ENCODE assay signal across 1 mouse cellular context in genomic region chr2:25228431-25228889, GRCm38 (mm10).
A peak's percentile ranks its signal among the peaks of the same experiment; 100 is the strongest.
TF ChIP-seq lines count a peak whose summit lies in the region.

No protein-coding gene starts in this region.

TF ChIP-seq in CH12.LX, 34 proteins besides CTCF, POLR2A, EP300 and RAD21:
- TF ChIP-seq NELFE (IDR thresholded peaks at IDR 0.05; ENCODE audit: low read depth, low read length) (peak; percentile 40), NRF1 (IDR thresholded peaks at IDR 0.05; ENCODE audit: low read depth, low read length) (0 out of 2 replicates have a peak, but pooled peaks have one; percentile 7), CHD2 (IDR thresholded peaks at IDR 0.05; ENCODE audit: low read length) (0 out of 2 replicates have a peak, but pooled peaks have one; percentile 40), TCF12 (IDR thresholded peaks at IDR 0.05; ENCODE audit: low read depth, low read length) (peak; percentile 30; the same call in 1 of the 2 replicates), SIN3A (IDR thresholded peaks at IDR 0.05; ENCODE audit: low read length) (0 out of 2 replicates have a peak, but pooled peaks have one; percentile 66), E2F4 (IDR thresholded peaks at IDR 0.05; ENCODE audit: insufficient replicate concordance, low read depth, low read length) (no peak), UBTF (IDR thresholded peaks at IDR 0.05; ENCODE audit: low read depth, low read length) (0 out of 2 replicates have a peak, but pooled peaks have one; percentile 54), RCOR1 (conservative IDR thresholded peaks at IDR 0.05; ENCODE audit: low read depth, low read length) (no peak), MEF2A (IDR thresholded peaks at IDR 0.05; ENCODE audit: borderline replicate concordance, low read depth, low read length) (0 out of 2 replicates have a peak, but pooled peaks have one; percentile 15), ELF1 (IDR thresholded peaks at IDR 0.05; ENCODE audit: low read depth, low read length) (peak; percentile 75), ZMIZ1 (IDR thresholded peaks at IDR 0.05; ENCODE audit: low read depth, low read length) (no peak), SMC3 (IDR thresholded peaks at IDR 0.05; ENCODE audit: low read depth, low read length) (peak; percentile 59), BHLHE40 (IDR thresholded peaks at IDR 0.05; ENCODE audit: low read depth, low read length) (no peak)
